Mouse (Mus musculus) mature B cell (primary cell): ENCODE data around the gene Rab4b.

Experiments used
- in situ Hi-C: fragments of 300-500 bp; cut with MboI; formaldehyde crosslinking; loops from 2 replicates; pipeline ENCODE4 v1.14.3; 2019

Rab4b gene

GRCm38 (mm10) chr7:27178324-27179216 is at the start of gene Rab4b:
Rab4b (minus strand) TSS chr7:27178896.
- in situ Hi-C loops, result no loop called here

GRCm38 (mm10) chr7:27228281-27228821 is 49.7 kb upstream of the Rab4b start, which contains the start of gene Itpkc:
Itpkc (minus strand) TSS chr7:27228661.
- in situ Hi-C loops, result no loop called here

- in situ Hi-C loops, result no loop called here
Measured at GRCm38 (mm10) chr7:27227676-27228075, 49.0 kb upstream of the Rab4b start.

- in situ Hi-C loops, result no loop called here
Measured at GRCm38 (mm10) chr7:27227276-27227675, 48.6 kb upstream of the Rab4b start.

- in situ Hi-C loops, result no loop called here
Measured at GRCm38 (mm10) chr7:27224877-27225575, 46.3 kb upstream of the Rab4b start.

- in situ Hi-C loops, result no loop called here
Measured at GRCm38 (mm10) chr7:27222538-27222937, 43.8 kb upstream of the Rab4b start.

GRCm38 (mm10) chr7:27221939-27222338 is 43.2 kb upstream of the Rab4b start:
- in situ Hi-C loops, result no loop called here

GRCm38 (mm10) chr7:27219937-27220336 is 41.2 kb upstream of the Rab4b start:
- in situ Hi-C loops, result no loop called here

- in situ Hi-C loops, result no loop called here
Measured at GRCm38 (mm10) chr7:27218586-27218985, 39.9 kb upstream of the Rab4b start.

- in situ Hi-C loops, result no loop called here
Measured at GRCm38 (mm10) chr7:27212626-27213025, 33.9 kb upstream of the Rab4b start.

- in situ Hi-C loops, result no loop called here
Measured at GRCm38 (mm10) chr7:27203730-27204449, 25.2 kb upstream of the Rab4b start.

GRCm38 (mm10) chr7:27198779-27199178 is 20.1 kb upstream of the Rab4b start:
- in situ Hi-C loops, result no loop called here

- in situ Hi-C loops, result no loop called here
Measured at GRCm38 (mm10) chr7:27198355-27198754, 19.7 kb upstream of the Rab4b start.

- in situ Hi-C loops, result no loop called here
Measured at GRCm38 (mm10) chr7:27197634-27198033, 18.9 kb upstream of the Rab4b start.

- in situ Hi-C loops, result no loop called here
Measured at GRCm38 (mm10) chr7:27197136-27197535, 18.4 kb upstream of the Rab4b start.

- in situ Hi-C loops, result no loop called here
Measured at GRCm38 (mm10) chr7:27195681-27196611, 17.2 kb upstream of the Rab4b start, which contains the start of the genes BC024978 and Snrpa. BC024978 (plus strand) TSS chr7:27195781. Snrpa (minus strand) TSS chr7:27196271.

GRCm38 (mm10) chr7:27193731-27194130 is 15.0 kb upstream of the Rab4b start:
- in situ Hi-C loops, result loop anchor here (5.0 kb wide), 1 partner anchor 36 kb away; no protein-coding TSS in a partner anchor

GRCm38 (mm10) chr7:27192434-27192833 is 13.7 kb upstream of the Rab4b start:
- in situ Hi-C loops, result loop anchor here (5.0 kb wide), 1 partner anchor 35 kb away; no protein-coding TSS in a partner anchor

- in situ Hi-C loops, result no loop called here
Measured at GRCm38 (mm10) chr7:27189271-27189931, 10.7 kb upstream of the Rab4b start.

- in situ Hi-C loops, result no loop called here
Measured at GRCm38 (mm10) chr7:27185986-27186385, 7.3 kb upstream of the Rab4b start.
